Mouse (Mus musculus) neural tube, embryonic 12.5 days (tissue): ENCODE results near the gene Csrp1. TPM values are rescaled to one million over a fixed set of nuclear protein-coding genes. Genes with fewer than 3 reads are reported as not detected.

Source experiments
- ATAC-seq: fragments of 200-750 bp; cut with Nextera tagmentation; 2 replicates; pipeline ENCODE4 v1.8.0; 2017; ENCODE audit warnings: low read depth, mild to moderate bottlenecking, moderate TSS enrichment, moderate library complexity; ENCODE audit not compliant: low FRiP score
- H3K27ac ChIP-seq: fragments of 300-500 bp; sonication (generic); 2 replicates; pipeline ENCODE4 v1.5.1; 2016
- H3K27me3 ChIP-seq: fragments of 300-500 bp; sonication (generic); replicated peaks from 2 replicates; pipeline ENCODE4 v1.6.1; 2016; ENCODE audit warnings: mild to moderate bottlenecking
- H3K36me3 ChIP-seq: fragments of 300-500 bp; sonication (generic); 2 replicates; pipeline ENCODE4 v1.6.1; 2016; ENCODE audit warnings: mild to moderate bottlenecking
- H3K4me1 ChIP-seq: fragments of 300-500 bp; sonication (generic); 2 replicates; pipeline ENCODE4 v1.6.1; 2016
- H3K4me2 ChIP-seq: fragments of 300-500 bp; sonication (generic); replicated peaks from 2 replicates; pipeline ENCODE4 v1.6.1; 2016; ENCODE audit warnings: mild to moderate bottlenecking
- H3K4me3 ChIP-seq: fragments of 300-500 bp; sonication (generic); 2 replicates; pipeline ENCODE4 v1.5.1; 2016
- H3K9ac ChIP-seq: fragments of 300-500 bp; sonication (generic); 2 replicates; pipeline ENCODE4 v1.6.1; 2016; ENCODE audit warnings: mild to moderate bottlenecking
- H3K9me3 ChIP-seq: fragments of 300-500 bp; sonication (generic); 2 replicates; pipeline ENCODE4 v1.6.1; 2016; ENCODE audit warnings: mild to moderate bottlenecking
- WGBS: fragments of 180-500 bp; shearing (Covaris S2); methylation state at CpG from one replicate; pipeline ENCODE4 v1.1.7; 2016; 5-methylcytosine and 5-hydroxymethylcytosine counted together
- polyA plus RNA-seq: library from polyadenylated mRNA; unstranded; fragments of >200 nt; fragmentation: Nextera tagmentation; extraction: Ambion mirVana; gene quantifications from 2 replicates; pipeline ENCODE4 v1.2.1, GENCODE M21; 2016

The Csrp1 gene
- polyA plus RNA-seq, 1 experiment from 2014 or later: 44.9 TPM

- no peak for ATAC-seq
- Histone ChIP-seq H3K4me1 (0 out of 2 replicates have a peak, but pooled peaks cover 10% of the 10 kb centered on the region), H3K36me3 (no peaks in the 10 kb centered on the region), H3K27me3 (no peaks in the 10 kb centered on the region), H3K4me3 (no peak overlapping the region), H3K27ac (no peak overlapping the region), H3K9ac (no peak overlapping the region), H3K9me3 (no peaks in the 10 kb centered on the region), H3K4me2 (no peak overlapping the region)
- 65% methylated on average over 4 of the region's 4 CpGs for WGBS
Measured at GRCm38 (mm10) chr1:135724134-135724533, 4.3 kb downstream of the Csrp1 start.

GRCm38 (mm10) chr1:135725324-135725723 is 5.5 kb downstream of the Csrp1 start:
- Histone ChIP-seq H3K4me2 (no peak overlapping the region), H3K27me3 (no peaks in the 10 kb centered on the region), H3K27ac (no peak overlapping the region), H3K4me3 (no peak overlapping the region), H3K4me1 (peaks cover 22% of the 10 kb centered on the region), H3K9ac (no peak overlapping the region), H3K9me3 (no peaks in the 10 kb centered on the region), H3K36me3 (no peaks in the 10 kb centered on the region)
- no peak for ATAC-seq
- 95% methylated on average over 6 of the region's 6 CpGs for WGBS

GRCm38 (mm10) chr1:135725936-135726335 is 6.1 kb downstream of the Csrp1 start:
- WGBS: 79% methylated on average over 7 of the region's 7 CpGs
- Histone ChIP-seq H3K9ac (no peak overlapping the region), H3K4me1 (peaks cover 26% of the 10 kb centered on the region), H3K36me3 (no peaks in the 10 kb centered on the region), H3K4me2 (no peak overlapping the region), H3K27ac (no peak overlapping the region), H3K27me3 (no peaks in the 10 kb centered on the region), H3K4me3 (no peak overlapping the region), H3K9me3 (no peaks in the 10 kb centered on the region)
- no peak for ATAC-seq

- Histone ChIP-seq H3K4me1 (peaks cover 38% of the 10 kb centered on the region), H3K4me2 (peak overlapping the region; percentile 86), H3K4me3 (peak overlapping the region; percentile 52), H3K9ac (peak overlapping the region; percentile 70), H3K27ac (no peak overlapping the region), H3K9me3 (no peaks in the 10 kb centered on the region), H3K36me3 (no peaks in the 10 kb centered on the region), H3K27me3 (no peaks in the 10 kb centered on the region)
- ATAC-seq: peak; percentile 90
- WGBS: 2% methylated on average over 35 of the region's 35 CpGs
Measured at GRCm38 (mm10) chr1:135728631-135729366, 8.9 kb downstream of the Csrp1 start.

GRCm38 (mm10) chr1:135729367-135729713 is 9.5 kb downstream of the Csrp1 start:
- H3K4me1 ChIP-seq: peaks cover 43% of the 10 kb centered on the region
- H3K27ac ChIP-seq: no peak overlapping the region
- H3K9me3 ChIP-seq: no peaks in the 10 kb centered on the region
- H3K36me3 ChIP-seq: no peaks in the 10 kb centered on the region
- peak overlapping the region; percentile 86 for H3K4me2 ChIP-seq
- peak overlapping the region; percentile 70 for H3K9ac ChIP-seq
- no peaks in the 10 kb centered on the region for H3K27me3 ChIP-seq
- under 1% methylated on average over 11 of the region's 11 CpGs for WGBS
- peak overlapping the region; percentile 52 for H3K4me3 ChIP-seq
- ATAC-seq: peak; percentile 43

GRCm38 (mm10) chr1:135729821-135730220 is 10.0 kb downstream of the Csrp1 start:
- no peaks in the 10 kb centered on the region for H3K27me3 ChIP-seq
- no peaks in the 10 kb centered on the region for H3K36me3 ChIP-seq
- H3K4me1 ChIP-seq: peaks cover 48% of the 10 kb centered on the region
- no peak for ATAC-seq
- H3K4me2 ChIP-seq: peak overlapping the region; percentile 86
- peak overlapping the region; percentile 70 for H3K9ac ChIP-seq
- no peak overlapping the region for H3K27ac ChIP-seq
- H3K4me3 ChIP-seq: peak overlapping the region; percentile 52
- 21% methylated on average over 4 of the region's 4 CpGs for WGBS
- no peaks in the 10 kb centered on the region for H3K9me3 ChIP-seq

- Histone ChIP-seq H3K9ac (no peak overlapping the region), H3K9me3 (no peaks in the 10 kb centered on the region), H3K4me2 (peak overlapping the region; percentile 86), H3K27me3 (no peaks in the 10 kb centered on the region), H3K36me3 (no peaks in the 10 kb centered on the region), H3K4me1 (peaks cover 53% of the 10 kb centered on the region), H3K27ac (no peak overlapping the region), H3K4me3 (no peak overlapping the region)
- no peak for ATAC-seq
- WGBS: 68% methylated on average over 3 of the region's 3 CpGs
Measured at GRCm38 (mm10) chr1:135730296-135730695, 10.4 kb downstream of the Csrp1 start.

GRCm38 (mm10) chr1:135731393-135731792 is 11.5 kb downstream of the Csrp1 start:
- Histone ChIP-seq H3K4me1 (peaks cover 56% of the 10 kb centered on the region), H3K27ac (no peak overlapping the region)
- no peak for ATAC-seq

GRCm38 (mm10) chr1:135731897-135732684 is 12.2 kb downstream of the Csrp1 start:
- Histone ChIP-seq H3K27ac (no peak overlapping the region), H3K4me2 (0 out of 2 replicates have a peak overlapping the region, but pooled peaks have one; percentile 3)
- 43% methylated on average over 11 of the region's 11 CpGs for WGBS

More at GRCm38 (mm10) chr1:135731393-135731792, 11.5 kb downstream of the Csrp1 start:
- Histone ChIP-seq H3K9me3 (no peaks in the 10 kb centered on the region), H3K27me3 (no peaks in the 10 kb centered on the region), H3K36me3 (no peaks in the 10 kb centered on the region), H3K4me3 (no peak overlapping the region), H3K9ac (no peak overlapping the region), H3K4me2 (0 out of 2 replicates have a peak overlapping the region, but pooled peaks have one; percentile 3)
- 75% methylated on average over 7 of the region's 7 CpGs for WGBS

GRCm38 (mm10) chr1:135734225-135734937 is 14.5 kb downstream of the Csrp1 start:
- H3K36me3 ChIP-seq: no peaks in the 10 kb centered on the region
- H3K4me2 ChIP-seq: 0 out of 2 replicates have a peak overlapping the region, but pooled peaks have one; percentile 17
- peaks cover 48% of the 10 kb centered on the region for H3K4me1 ChIP-seq
- no peak overlapping the region for H3K9ac ChIP-seq
- H3K4me3 ChIP-seq: no peak overlapping the region
- H3K27me3 ChIP-seq: no peaks in the 10 kb centered on the region
- whole genome bisulfite sequencing: 27% methylated on average over 7 of the region's 7 CpGs
- no peak overlapping the region for H3K27ac ChIP-seq
- H3K9me3 ChIP-seq: no peaks in the 10 kb centered on the region
- no peak for ATAC-seq

More at GRCm38 (mm10) chr1:135731897-135732684, 12.2 kb downstream of the Csrp1 start:
- no peak overlapping the region for H3K9ac ChIP-seq
- no peak for ATAC-seq
- H3K36me3 ChIP-seq: no peaks in the 10 kb centered on the region
- H3K9me3 ChIP-seq: no peaks in the 10 kb centered on the region
- H3K4me3 ChIP-seq: no peak overlapping the region
- peaks cover 56% of the 10 kb centered on the region for H3K4me1 ChIP-seq
- H3K27me3 ChIP-seq: no peaks in the 10 kb centered on the region

GRCm38 (mm10) chr1:135735460-135735859 is 15.6 kb downstream of the Csrp1 start:
- H3K27ac ChIP-seq: no peak overlapping the region
- no peaks in the 10 kb centered on the region for H3K9me3 ChIP-seq
- 43% methylated on average over 6 of the region's 6 CpGs for WGBS
- ATAC-seq: no peak
- peaks cover 44% of the 10 kb centered on the region for H3K4me1 ChIP-seq
- H3K36me3 ChIP-seq: no peaks in the 10 kb centered on the region
- no peak overlapping the region for H3K4me3 ChIP-seq
- H3K4me2 ChIP-seq: no peak overlapping the region
- H3K9ac ChIP-seq: no peak overlapping the region
- H3K27me3 ChIP-seq: no peaks in the 10 kb centered on the region

GRCm38 (mm10) chr1:135744987-135745386 is 25.1 kb downstream of the Csrp1 start:
- Histone ChIP-seq H3K4me1 (peaks cover 8% of the 10 kb centered on the region), H3K9me3 (no peaks in the 10 kb centered on the region), H3K4me2 (no peak overlapping the region), H3K9ac (no peak overlapping the region), H3K4me3 (no peak overlapping the region), H3K27ac (no peak overlapping the region), H3K36me3 (peaks cover 6% of the 10 kb centered on the region; the same call in 1 of the 2 replicates), H3K27me3 (no peaks in the 10 kb centered on the region)
- WGBS: 89% methylated on average over 7 of the region's 7 CpGs
- ATAC-seq: no peak
